ENCODE assay signal across 8 mouse cellular contexts in genomic region chr7:99916741-99917319, GRCm38 (mm10). TPM values are rescaled to one million over a fixed set of nuclear protein-coding genes. Genes with fewer than 3 reads are reported as not detected.
DNase-seq lines count a peak whose midpoint lies in the region; ATAC-seq lines count a peak whose summit lies in the region.

No protein-coding gene starts in this region.

- DNase-seq in urinary bladder, postnatal 25 days (ENCODE audit: low spot score), result peak; percentile 18
- DNase-seq in urinary bladder, adult 2 months (ENCODE audit: low spot score), result no peak
- peak; percentile 68 for DNase-seq in embryo, embryonic 11 days

- H3K4me2 ChIP-seq in heart, embryonic 12.5 days, result peak overlapping the region; percentile 81
- peak overlapping the region; percentile 80 for H3K4me2 ChIP-seq in kidney, embryonic 15.5 days
- peak overlapping the region; percentile 47 for H3K4me2 ChIP-seq in liver, embryonic 16.5 days (ENCODE audit: low read depth, low read length)
- peak overlapping the region; percentile 74 for H3K4me2 ChIP-seq in neural tube, embryonic 13.5 days

- ATAC-seq in heart, embryonic 12.5 days (ENCODE audit: insufficient number of reproducible peaks, low FRiP score), result no peak; the same call in 1 of the 2 replicates
- peak; percentile 62; the same call in 1 of the 2 replicates for ATAC-seq in kidney, embryonic 15.5 days (replicated peaks; ENCODE audit: low FRiP score)
- no peak for ATAC-seq in liver, embryonic 16.5 days (ENCODE audit: low read depth)
- ATAC-seq in neural tube, embryonic 13.5 days (ENCODE audit: low read depth), result peak; percentile 49; the same call in 1 of the 2 replicates
- no peak for ATAC-seq in inflammation-experienced regulatory T-cells, adult 6 months

- H3K4me3 ChIP-seq in heart, embryonic 12.5 days, result peak overlapping the region; percentile 39
- H3K4me3 ChIP-seq in kidney, embryonic 15.5 days (replicated peaks), result peak overlapping the region; percentile 37
- peak overlapping the region; percentile 29 for H3K4me3 ChIP-seq in liver, embryonic 16.5 days (ENCODE audit: low read depth, low read length)
- peak overlapping the region; percentile 32 for H3K4me3 ChIP-seq in neural tube, embryonic 13.5 days

- 0 out of 2 replicates have a peak, but pooled peaks cover 6% of the 10 kb centered on the region for H3K36me3 ChIP-seq in heart, embryonic 12.5 days
- peaks cover 9% of the 10 kb centered on the region for H3K36me3 ChIP-seq in kidney, embryonic 15.5 days
- no peaks in the 10 kb centered on the region for H3K36me3 ChIP-seq in liver, embryonic 16.5 days (ENCODE audit: control insufficient read depth, insufficient read depth)
- H3K36me3 ChIP-seq in neural tube, embryonic 13.5 days, result no peaks in the 10 kb centered on the region

- no peaks in the 10 kb centered on the region for H3K9me3 ChIP-seq in heart, embryonic 12.5 days (replicated peaks)
- no peaks in the 10 kb centered on the region for H3K9me3 ChIP-seq in kidney, embryonic 15.5 days (replicated peaks)
- H3K9me3 ChIP-seq in liver, embryonic 16.5 days (replicated peaks; ENCODE audit: control insufficient read depth, low read length), result no peaks in the 10 kb centered on the region
- no peaks in the 10 kb centered on the region for H3K9me3 ChIP-seq in neural tube, embryonic 13.5 days

- 7% methylated on average over 22 of the region's 22 CpGs for WGBS in heart, embryonic 12.5 days
- 6% methylated on average over 22 of the region's 22 CpGs for WGBS in kidney, embryonic 15.5 days
- WGBS in liver, embryonic 16.5 days (ENCODE audit: insufficient replicate concordance), result 7% methylated on average over 22 of the region's 22 CpGs
- 8% methylated on average over 21 of the region's 22 CpGs for WGBS in neural tube, embryonic 13.5 days

- H3K27me3 ChIP-seq in heart, embryonic 12.5 days (replicated peaks), result peaks cover 42% of the 10 kb centered on the region
- peaks cover 26% of the 10 kb centered on the region for H3K27me3 ChIP-seq in kidney, embryonic 15.5 days
- H3K27me3 ChIP-seq in liver, embryonic 16.5 days (ENCODE audit: control insufficient read depth, insufficient read depth, low read depth, low read length), result peaks cover 19% of the 10 kb centered on the region
- H3K27me3 ChIP-seq in neural tube, embryonic 13.5 days, result peaks cover 27% of the 10 kb centered on the region

- no peak overlapping the region for H3K27ac ChIP-seq in heart, embryonic 12.5 days (ENCODE audit: poor library complexity, severe bottlenecking)
- no peak overlapping the region for H3K27ac ChIP-seq in kidney, embryonic 15.5 days
- H3K27ac ChIP-seq in liver, embryonic 16.5 days (ENCODE audit: low read length), result no peak overlapping the region
- H3K27ac ChIP-seq in neural tube, embryonic 13.5 days (replicated peaks), result no peak overlapping the region

- H3K4me1 ChIP-seq in heart, embryonic 12.5 days (replicated peaks), result peaks cover 17% of the 10 kb centered on the region
- H3K4me1 ChIP-seq in kidney, embryonic 15.5 days, result peaks cover 17% of the 10 kb centered on the region
- no peaks in the 10 kb centered on the region; the same call in 1 of the 2 replicates for H3K4me1 ChIP-seq in liver, embryonic 16.5 days (ENCODE audit: control insufficient read depth, low read depth, low read length)
- peaks cover 19% of the 10 kb centered on the region for H3K4me1 ChIP-seq in neural tube, embryonic 13.5 days (replicated peaks)

- peak overlapping the region; percentile 65 for H3K9ac ChIP-seq in heart, embryonic 12.5 days
- H3K9ac ChIP-seq in kidney, embryonic 15.5 days, result peak overlapping the region; percentile 46; the same call in 1 of the 2 replicates
- H3K9ac ChIP-seq in liver, embryonic 16.5 days (ENCODE audit: low read depth, low read length), result no peak overlapping the region
- H3K9ac ChIP-seq in neural tube, embryonic 13.5 days, result peak overlapping the region; percentile 62

RNA-seq across cellular contexts. Expression of gene Spcs2, which starts 53.6 kb away (rescaled TPM):
- 57.3 and 70.9 TPM in 2 replicates for polyA plus RNA-seq in urinary bladder, adult 2 months (2012; rRNA removed)
- polyA plus RNA-seq in heart, embryonic 12.5 days (2016; fragmentation: Nextera tagmentation; extraction: Ambion mirVana), result 218 and 220 TPM in 2 replicates
- polyA plus RNA-seq in kidney, embryonic 15.5 days (2015; fragmentation: Nextera tagmentation; extraction: Ambion mirVana), result 384 and 410 TPM in 2 replicates
- polyA plus RNA-seq in liver, embryonic 16.5 days (2015; fragmentation: Nextera tagmentation; extraction: Ambion mirVana), result 189 and 192 TPM in 2 replicates
- 329 and 360 TPM in 2 replicates for polyA plus RNA-seq in neural tube, embryonic 13.5 days (2015; fragmentation: Nextera tagmentation; extraction: Ambion mirVana)
- polyA plus RNA-seq in inflammation-experienced regulatory T-cells, adult 6 months (2017; shearing (Covaris generic)), result 100 to 1,000 TPM; 456 to 534 (median 479) TPM

RNA-seq across cellular contexts. Expression of gene Xrra1, which starts 57.9 kb away (rescaled TPM):
- 0.07 and 0.15 TPM in 2 replicates for polyA plus RNA-seq in urinary bladder, adult 2 months (2012; rRNA removed)
- polyA plus RNA-seq in heart, embryonic 12.5 days (2016; fragmentation: Nextera tagmentation; extraction: Ambion mirVana), result 0.26 and 0.37 TPM in 2 replicates
- polyA plus RNA-seq in kidney, embryonic 15.5 days (2015; fragmentation: Nextera tagmentation; extraction: Ambion mirVana), result 0.21 and 0.42 TPM in 2 replicates
- polyA plus RNA-seq in liver, embryonic 16.5 days (2015; fragmentation: Nextera tagmentation; extraction: Ambion mirVana), result not detected in 2 replicates
- 0.28 and 0.69 TPM in 2 replicates for polyA plus RNA-seq in neural tube, embryonic 13.5 days (2015; fragmentation: Nextera tagmentation; extraction: Ambion mirVana)
- not detected for polyA plus RNA-seq in inflammation-experienced regulatory T-cells, adult 6 months (2017; shearing (Covaris generic))

Comparison
In these comparisons a context has a peak if more than half of its experiments do, and no peak if none do; other contexts are left out.
1. ATAC-seq: peak in kidney, embryonic 15.5 days (single experiment) and neural tube, embryonic 13.5 days (single experiment); none in heart, embryonic 12.5 days (single experiment), liver, embryonic 16.5 days (single experiment) and inflammation-experienced regulatory T-cells, adult 6 months (single experiment).
2. Peak in every context shown above with its lines, with median percentiles within 50 percentile points of each other: H3K4me2 ChIP-seq and H3K4me3 ChIP-seq.